Mouse (Mus musculus) gastrocnemius, adult 2 months (tissue): ENCODE measurements at regions not wholly inside any gene's neighbourhood (a gene's known extent, or its start where the extent isn't known, plus 50 kb on each side); places are given as distances from the start of the nearest gene placed in this dataset.

Experiments
- DNase-seq: peaks from one replicate; pipeline ENCODE4 v3.0.0; 2022
- H3K27ac ChIP-seq: fragments of 200-600 bp; 2 replicates; pipeline ENCODE4 v1.8.1; 2022; ENCODE audit warnings: mild to moderate bottlenecking
- H3K4me3 ChIP-seq: fragments of 200-600 bp; 2 replicates; pipeline ENCODE4 v1.8.1; 2022; ENCODE audit warnings: mild to moderate bottlenecking, moderate library complexity
- CTCF ChIP-seq: fragments of 200-600 bp; IDR thresholded peaks from 2 replicates; pipeline ENCODE4 v1.8.1; 2022; ENCODE audit warnings: antibody characterized with exemption, mild to moderate bottlenecking, moderate library complexity
- intact Hi-C: fragments of 180-260 bp; cut with DNase I; formaldehyde crosslinking; loops from one replicate; pipeline ENCODE4 v1.15.1; 2025

DNA sequence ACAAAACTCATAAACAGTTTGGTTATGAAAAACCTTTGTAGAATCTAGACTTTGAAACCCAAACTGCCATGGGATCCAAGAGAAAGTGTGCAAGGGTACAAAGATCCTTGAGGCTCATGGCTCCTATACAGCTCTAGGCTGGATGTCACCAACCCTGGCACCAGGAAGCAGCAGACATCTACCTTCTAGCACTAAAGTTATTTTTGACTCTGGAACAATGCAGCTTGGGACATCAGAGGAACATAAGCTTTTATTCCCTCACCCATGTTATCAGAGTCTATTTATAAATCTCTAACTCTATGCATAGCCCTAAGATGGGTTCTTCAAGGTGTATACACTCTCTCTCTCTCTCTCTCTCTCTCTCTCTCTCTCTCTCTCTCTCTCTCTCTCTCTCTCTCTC, 437.4 kb downstream of the Zfp619 start:
- Histone ChIP-seq H3K27ac (no peak overlapping the region), H3K4me3 (no peak overlapping the region)
- no peak for DNase-seq
- TF ChIP-seq CTCF, result no peak
- intact Hi-C loops, result no loop called here

- no peak for DNase-seq
- no peak overlapping the region for H3K27ac ChIP-seq
- TF ChIP-seq CTCF, result no peak
- intact Hi-C loops, result no loop called here
- H3K4me3 ChIP-seq, result no peak overlapping the region
Measured at GRCm38 (mm10) chr7:39978121-39978520, 460.6 kb downstream of the Zfp619 start.

DNA sequence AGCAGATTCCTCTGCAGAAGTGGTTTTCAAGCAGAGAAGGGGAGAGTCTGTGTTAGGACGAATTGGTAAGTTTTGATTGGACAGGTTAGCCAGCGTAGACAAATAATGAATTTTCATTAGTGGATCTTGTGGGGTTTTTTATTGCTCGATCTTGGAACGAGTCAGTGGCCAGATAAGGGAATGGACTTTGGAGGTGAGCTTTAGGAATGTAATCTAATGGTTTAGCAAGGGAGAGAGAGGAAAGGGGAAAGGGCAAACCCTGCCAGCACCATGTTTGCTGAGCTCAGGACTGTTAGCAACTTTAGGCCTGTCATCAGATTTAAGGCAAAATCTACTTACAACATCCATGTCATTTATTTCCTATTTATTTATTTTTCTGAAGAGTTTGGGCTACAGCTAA, 464.1 kb downstream of the Zfp619 start:
- DNase-seq, result no peak
- Histone ChIP-seq H3K27ac (no peak overlapping the region), H3K4me3 (no peak overlapping the region)
- TF ChIP-seq CTCF, result no peak
- intact Hi-C loops, result no loop called here
